Mouse (Mus musculus) lung, embryonic 16.5 days (tissue): ENCODE data around the gene Ebf3. TPM values are rescaled to one million over a fixed set of nuclear protein-coding genes. Genes with fewer than 3 reads are reported as not detected.

Source experiments
- ATAC-seq: fragments of 200-750 bp; cut with Nextera tagmentation; 2 replicates; pipeline ENCODE4 v1.8.0; 2017; ENCODE audit warnings: low read depth, mild to moderate bottlenecking, moderate library complexity
- H3K27ac ChIP-seq: fragments of 300-500 bp; sonication (generic); 2 replicates; pipeline ENCODE4 v1.5.1; 2014; ENCODE audit warnings: mild to moderate bottlenecking, control low read depth, low read length
- H3K27me3 ChIP-seq: fragments of 300-500 bp; sonication (generic); 2 replicates; pipeline ENCODE4 v1.6.1; 2014; ENCODE audit warnings: low read depth, low read length, mixed read lengths; ENCODE audit not compliant: control insufficient read depth, insufficient read depth
- H3K36me3 ChIP-seq: fragments of 300-500 bp; sonication (generic); 2 replicates; pipeline ENCODE4 v1.6.1; 2014; ENCODE audit warnings: low read length; ENCODE audit not compliant: control insufficient read depth, insufficient read depth
- H3K4me1 ChIP-seq: fragments of 300-500 bp; sonication (generic); replicated peaks from 2 replicates; pipeline ENCODE4 v1.6.1; 2014; ENCODE audit warnings: low read length, mixed read lengths; ENCODE audit not compliant: control insufficient read depth, insufficient read depth
- H3K4me2 ChIP-seq: fragments of 300-500 bp; sonication (generic); 2 replicates; pipeline ENCODE4 v1.6.1; 2014; ENCODE audit warnings: low read depth, low read length, control low read depth
- H3K4me3 ChIP-seq: fragments of 300-500 bp; sonication (generic); 2 replicates; pipeline ENCODE4 v1.5.1; 2014; ENCODE audit warnings: mild to moderate bottlenecking, low read length, control low read depth
- H3K9ac ChIP-seq: fragments of 300-500 bp; sonication (generic); 2 replicates; pipeline ENCODE4 v1.6.1; 2014; ENCODE audit warnings: low read length, control low read depth
- H3K9me3 ChIP-seq: fragments of 300-500 bp; sonication (generic); 2 replicates; pipeline ENCODE4 v1.6.1; 2016; ENCODE audit warnings: low read length; ENCODE audit not compliant: control insufficient read depth
- WGBS: fragments of 180-500 bp; shearing (Covaris S2); extraction: QIAGEN DNeasy Blood & Tissue Kit; methylation state at CpG from one replicate; pipeline ENCODE4 v1.1.7; 2014; 5-methylcytosine and 5-hydroxymethylcytosine counted together
- polyA plus RNA-seq: library from polyadenylated mRNA; unstranded; fragments of >200 nt; fragmentation: Nextera tagmentation; extraction: Ambion mirVana; gene quantifications from 2 replicates; pipeline ENCODE4 v1.2.1, GENCODE M21; 2015

The Ebf3 gene
- polyA plus RNA-seq, 1 experiment from 2014 or later: 0.18 TPM

GRCm38 (mm10) chr7:137308061-137309060 lies 5.9 kb downstream of the Ebf3 start:
- Histone ChIP-seq H3K27ac (no peak overlapping the region), H3K36me3 (no peaks in the 10 kb centered on the region), H3K4me2 (no peak overlapping the region), H3K9me3 (no peaks in the 10 kb centered on the region), H3K4me3 (no peak overlapping the region), H3K4me1 (peaks cover 15% of the 10 kb centered on the region), H3K27me3 (peaks cover 81% of the 10 kb centered on the region), H3K9ac (no peak overlapping the region)
- no peak for ATAC-seq
- 30% methylated on average over 19 of the region's 19 CpGs for WGBS

- H3K27me3 ChIP-seq: peaks cover 82% of the 10 kb centered on the region
- peaks cover 9% of the 10 kb centered on the region for H3K4me1 ChIP-seq
- 14% methylated on average over 8 of the region's 8 CpGs for WGBS
Measured at GRCm38 (mm10) chr7:137307131-137307530, 7.1 kb downstream of the Ebf3 start.

GRCm38 (mm10) chr7:137306127-137306526 lies 8.1 kb downstream of the Ebf3 start:
- 33% methylated on average over 9 of the region's 9 CpGs for WGBS
- H3K36me3 ChIP-seq: no peaks in the 10 kb centered on the region
- no peak overlapping the region for H3K4me2 ChIP-seq
- H3K9me3 ChIP-seq: no peaks in the 10 kb centered on the region
- H3K27ac ChIP-seq: no peak overlapping the region
- no peak overlapping the region for H3K4me3 ChIP-seq
- peaks cover 85% of the 10 kb centered on the region for H3K27me3 ChIP-seq
- no peak for ATAC-seq
- H3K4me1 ChIP-seq: peaks cover 9% of the 10 kb centered on the region
- H3K9ac ChIP-seq: no peak overlapping the region

More at GRCm38 (mm10) chr7:137307131-137307530, 7.1 kb downstream of the Ebf3 start:
- Histone ChIP-seq H3K27ac (no peak overlapping the region), H3K36me3 (no peaks in the 10 kb centered on the region), H3K4me3 (no peak overlapping the region), H3K9ac (no peak overlapping the region), H3K4me2 (no peak overlapping the region), H3K9me3 (no peaks in the 10 kb centered on the region)
- no peak for ATAC-seq

GRCm38 (mm10) chr7:137303776-137304171 lies 10.5 kb downstream of the Ebf3 start:
- Histone ChIP-seq H3K4me1 (no peaks in the 10 kb centered on the region), H3K4me2 (no peak overlapping the region), H3K9me3 (no peaks in the 10 kb centered on the region), H3K36me3 (no peaks in the 10 kb centered on the region), H3K27me3 (peaks cover 86% of the 10 kb centered on the region), H3K27ac (no peak overlapping the region), H3K9ac (no peak overlapping the region), H3K4me3 (no peak overlapping the region)
- 26% methylated on average over 10 of the region's 10 CpGs for WGBS
- no peak for ATAC-seq

GRCm38 (mm10) chr7:137302961-137303775 lies 11.1 kb downstream of the Ebf3 start:
- 32% methylated on average over 10 of the region's 10 CpGs for WGBS
- Histone ChIP-seq H3K9ac (no peak overlapping the region), H3K27me3 (peaks cover 82% of the 10 kb centered on the region), H3K4me1 (no peaks in the 10 kb centered on the region), H3K27ac (no peak overlapping the region), H3K4me2 (no peak overlapping the region), H3K9me3 (no peaks in the 10 kb centered on the region), H3K4me3 (no peak overlapping the region), H3K36me3 (no peaks in the 10 kb centered on the region)
- no peak for ATAC-seq

GRCm38 (mm10) chr7:137302161-137302560 lies 12.1 kb downstream of the Ebf3 start:
- Histone ChIP-seq H3K36me3 (no peaks in the 10 kb centered on the region), H3K9ac (no peak overlapping the region), H3K27me3 (peaks cover 86% of the 10 kb centered on the region), H3K27ac (no peak overlapping the region), H3K4me1 (no peaks in the 10 kb centered on the region), H3K9me3 (no peaks in the 10 kb centered on the region), H3K4me2 (no peak overlapping the region), H3K4me3 (no peak overlapping the region)
- no peak for ATAC-seq
- WGBS: 80% methylated on average over 5 of the region's 5 CpGs

- Histone ChIP-seq H3K9ac (no peak overlapping the region), H3K27me3 (peaks cover 84% of the 10 kb centered on the region), H3K4me3 (no peak overlapping the region)
Measured at GRCm38 (mm10) chr7:137301329-137301751, 12.9 kb downstream of the Ebf3 start.

GRCm38 (mm10) chr7:137300826-137301225 lies 13.4 kb downstream of the Ebf3 start:
- H3K4me1 ChIP-seq: no peaks in the 10 kb centered on the region
- ATAC-seq: no peak
- H3K9ac ChIP-seq: no peak overlapping the region
- peaks cover 82% of the 10 kb centered on the region for H3K27me3 ChIP-seq
- no peaks in the 10 kb centered on the region for H3K36me3 ChIP-seq
- H3K4me2 ChIP-seq: no peak overlapping the region
- H3K4me3 ChIP-seq: no peak overlapping the region
- WGBS: 8% methylated on average over 6 of the region's 6 CpGs
- no peak overlapping the region for H3K27ac ChIP-seq
- H3K9me3 ChIP-seq: no peaks in the 10 kb centered on the region

More at GRCm38 (mm10) chr7:137301329-137301751, 12.9 kb downstream of the Ebf3 start:
- WGBS: 14% methylated on average over 15 of the region's 15 CpGs
- ATAC-seq: no peak
- H3K27ac ChIP-seq: no peak overlapping the region
- no peaks in the 10 kb centered on the region for H3K4me1 ChIP-seq
- H3K9me3 ChIP-seq: no peaks in the 10 kb centered on the region
- no peaks in the 10 kb centered on the region for H3K36me3 ChIP-seq
- no peak overlapping the region for H3K4me2 ChIP-seq

- H3K36me3 ChIP-seq: no peaks in the 10 kb centered on the region
- WGBS: 37% methylated on average over 11 of the region's 11 CpGs
- ATAC-seq: no peak
- H3K9ac ChIP-seq: no peak overlapping the region
- no peak overlapping the region for H3K4me3 ChIP-seq
- no peak overlapping the region for H3K4me2 ChIP-seq
- peaks cover 83% of the 10 kb centered on the region for H3K27me3 ChIP-seq
- H3K27ac ChIP-seq: no peak overlapping the region
- H3K4me1 ChIP-seq: no peaks in the 10 kb centered on the region
- no peaks in the 10 kb centered on the region for H3K9me3 ChIP-seq
Measured at GRCm38 (mm10) chr7:137300169-137300568, 14.1 kb downstream of the Ebf3 start.
